Mouse (Mus musculus): ENCODE measurements around the gene Txndc16. TPM values are rescaled to one million over a fixed set of nuclear protein-coding genes. Genes with fewer than 3 reads are reported as not detected.

Gene Txndc16
- polyA plus RNA-seq (2015; fragmentation: Nextera tagmentation; extraction: Ambion mirVana): 3.7 and 4.8 TPM in 2 replicates

DNA sequence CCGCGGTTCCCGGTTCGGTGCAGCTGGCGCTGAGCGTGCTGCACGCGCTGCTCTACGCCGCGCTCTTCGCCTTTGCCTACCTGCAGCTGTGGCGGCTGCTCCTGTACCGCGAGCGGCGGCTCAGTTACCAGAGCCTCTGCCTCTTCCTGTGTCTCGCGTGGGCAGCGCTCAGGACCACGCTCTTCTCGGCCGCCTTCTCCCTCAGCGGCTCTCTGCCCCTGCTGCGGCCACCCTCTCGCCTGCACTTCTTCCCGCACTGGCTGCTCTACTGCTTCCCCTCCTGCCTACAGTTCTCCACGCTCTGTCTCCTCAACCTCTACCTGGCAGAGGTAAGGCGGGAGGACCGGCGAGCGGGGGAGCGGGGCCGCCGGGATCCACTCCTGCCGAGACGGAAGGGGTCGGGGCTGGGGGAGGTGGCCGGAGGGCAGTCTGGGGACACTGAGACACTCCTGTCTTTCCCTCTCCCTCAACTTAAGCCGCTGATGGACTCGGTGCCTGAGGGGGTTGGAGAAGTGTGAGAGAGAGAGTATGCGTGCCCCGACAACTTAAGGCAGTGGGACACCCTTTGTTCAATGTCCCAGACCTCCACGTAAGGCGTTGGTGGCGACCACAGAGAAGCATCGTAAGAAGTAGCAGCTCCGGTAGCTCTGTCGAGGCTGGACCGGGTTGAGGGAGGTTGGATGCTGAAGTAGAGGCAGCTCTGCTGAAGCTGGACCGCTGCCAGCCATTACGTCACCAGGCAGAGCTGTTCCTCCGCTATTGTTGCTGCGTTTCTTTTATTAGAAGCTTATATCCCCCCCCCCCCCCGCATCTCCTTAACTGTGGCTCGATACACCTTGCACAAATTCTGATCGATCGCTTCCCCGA is at the start of gene Txndc16:
Gene Txndc16, minus strand, starts transcription at position 239 of the 867 bp plus-strand sequence.
- ATAC-seq (ENCODE audit: low FRiP score, low TSS enrichment): peak; percentile 41
- H3K9me3 ChIP-seq (ENCODE audit: control insufficient read depth, low read length): no peaks in the 10 kb centered on the region
- H3K9ac ChIP-seq (ENCODE audit: low read length): peak within 1 kb of the TSS; percentile 82
- WGBS: 1% methylated on average over 58 of the region's 59 CpGs
- peak within 1 kb of the TSS; percentile 99 for H3K4me2 ChIP-seq (replicated peaks; ENCODE audit: low read depth)
- peak; percentile 81 for DNase-seq (ENCODE audit: low spot score)
- TF ChIP-seq CTCF (IDR thresholded peaks at IDR 0.05; ENCODE audit: low read depth) (no peak), EP300 (optimal IDR thresholded peaks at IDR 0.05) (no peak)
- peak within 1 kb of the TSS; percentile 94 for H3K27ac ChIP-seq (replicated peaks)
- peak within 1 kb of the TSS; percentile 74 for H3K4me3 ChIP-seq (ENCODE audit: low read depth, low read length)
- H3K4me1 ChIP-seq (replicated peaks; ENCODE audit: control insufficient read depth, insufficient read depth): no peaks in the 10 kb centered on the region
- no peaks in the 10 kb centered on the region for H3K27me3 ChIP-seq (ENCODE audit: control insufficient read depth, insufficient read depth, low read length)
- no peaks in the 10 kb centered on the region for H3K36me3 ChIP-seq (ENCODE audit: control insufficient read depth, insufficient read depth, low read length)

DNA sequence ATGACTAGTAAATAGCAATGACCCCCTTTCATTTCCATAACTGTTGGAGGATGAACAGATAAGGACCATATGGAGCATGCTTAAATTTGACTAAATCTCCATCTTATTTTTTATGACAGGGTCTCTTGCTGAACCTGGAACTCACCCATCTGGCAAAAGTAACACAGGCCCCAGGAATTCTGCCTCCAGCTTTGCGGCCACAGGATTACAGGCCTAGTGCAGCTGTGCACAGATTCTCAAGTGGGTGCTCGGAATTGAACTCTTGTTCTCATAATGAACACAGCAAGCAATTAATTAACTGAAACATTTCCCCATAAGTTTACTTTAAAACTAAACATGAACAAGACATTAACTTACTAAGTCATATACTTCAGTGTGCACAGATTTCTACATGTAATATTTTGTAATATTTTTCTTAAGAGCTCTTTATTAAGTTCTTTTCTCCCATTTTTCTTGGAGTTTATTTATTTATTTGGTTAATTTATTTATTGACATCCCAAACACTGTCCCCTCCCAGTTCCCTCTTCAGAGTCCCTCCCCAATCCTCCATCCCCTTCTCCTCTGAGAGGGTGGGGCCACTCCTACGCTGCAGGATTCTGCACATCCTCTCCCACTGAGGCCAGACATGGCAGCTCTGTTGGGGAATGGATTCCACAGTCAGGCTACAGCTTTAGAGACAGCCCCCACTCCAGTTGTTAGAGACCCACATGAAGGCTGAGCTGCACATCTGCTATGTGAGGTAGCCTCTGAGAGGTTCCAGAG is 43.9 kb upstream of the Txndc16 start:
- Histone ChIP-seq H3K4me1 (replicated peaks; ENCODE audit: control insufficient read depth, insufficient read depth) (no peaks in the 10 kb centered on the region), H3K27ac (replicated peaks) (no peak overlapping the region), H3K9me3 (ENCODE audit: control insufficient read depth, low read length) (no peaks in the 10 kb centered on the region), H3K4me2 (replicated peaks; ENCODE audit: low read depth) (no peak overlapping the region), H3K9ac (ENCODE audit: low read length) (no peak overlapping the region), H3K36me3 (ENCODE audit: control insufficient read depth, insufficient read depth, low read length) (no peaks in the 10 kb centered on the region), H3K4me3 (ENCODE audit: low read depth, low read length) (no peak overlapping the region), H3K27me3 (ENCODE audit: control insufficient read depth, insufficient read depth, low read length) (no peaks in the 10 kb centered on the region)
- TF ChIP-seq EP300 (optimal IDR thresholded peaks at IDR 0.05): no peak
- TF ChIP-seq CTCF (IDR thresholded peaks at IDR 0.05; ENCODE audit: low read depth): no peak
- 60% methylated on average over 3 of the region's 3 CpGs for WGBS
- DNase-seq (ENCODE audit: low spot score): no peak
- no peak for ATAC-seq (ENCODE audit: low FRiP score, low TSS enrichment)

DNA sequence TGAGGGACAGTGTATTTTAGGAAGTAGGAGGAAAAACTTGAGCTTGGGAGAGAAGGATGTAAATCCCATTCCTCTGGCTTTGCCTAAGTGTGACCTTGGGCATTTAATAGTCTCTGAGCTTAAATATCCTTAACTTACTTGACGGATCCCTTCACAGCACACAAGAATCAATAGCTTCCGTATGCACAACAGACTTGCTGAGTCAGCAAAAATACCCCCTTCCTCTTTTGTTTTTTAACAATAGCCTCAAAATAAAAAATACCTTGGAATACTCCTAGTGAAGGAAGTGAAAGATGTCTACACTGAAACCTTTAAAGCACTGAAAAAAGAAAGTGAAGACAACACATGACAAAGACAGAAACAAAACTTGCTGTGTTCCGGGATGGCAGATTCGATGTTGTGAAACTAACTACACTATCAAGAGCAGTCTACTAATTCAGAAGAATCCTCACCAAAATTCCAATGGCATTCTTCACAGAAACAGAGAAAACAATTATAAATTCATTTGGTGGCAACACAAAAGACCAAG is 31.5 kb upstream of the Txndc16 start:
- TF ChIP-seq CTCF (IDR thresholded peaks at IDR 0.05; ENCODE audit: low read depth) (no peak), EP300 (optimal IDR thresholded peaks at IDR 0.05) (no peak)
- DNase-seq (ENCODE audit: low spot score) (no peak), ATAC-seq (ENCODE audit: low FRiP score, low TSS enrichment) (no peak)
- Histone ChIP-seq H3K27ac (replicated peaks) (no peak overlapping the region), H3K4me3 (ENCODE audit: low read depth, low read length) (no peak overlapping the region), H3K4me1 (replicated peaks; ENCODE audit: control insufficient read depth, insufficient read depth) (no peaks in the 10 kb centered on the region), H3K4me2 (replicated peaks; ENCODE audit: low read depth) (no peak overlapping the region), H3K27me3 (ENCODE audit: control insufficient read depth, insufficient read depth, low read length) (no peaks in the 10 kb centered on the region), H3K36me3 (ENCODE audit: control insufficient read depth, insufficient read depth, low read length) (no peaks in the 10 kb centered on the region), H3K9ac (ENCODE audit: low read length) (no peak overlapping the region), H3K9me3 (ENCODE audit: control insufficient read depth, low read length) (no peaks in the 10 kb centered on the region)
- WGBS: 83% methylated on average over 4 of the region's 4 CpGs

DNA sequence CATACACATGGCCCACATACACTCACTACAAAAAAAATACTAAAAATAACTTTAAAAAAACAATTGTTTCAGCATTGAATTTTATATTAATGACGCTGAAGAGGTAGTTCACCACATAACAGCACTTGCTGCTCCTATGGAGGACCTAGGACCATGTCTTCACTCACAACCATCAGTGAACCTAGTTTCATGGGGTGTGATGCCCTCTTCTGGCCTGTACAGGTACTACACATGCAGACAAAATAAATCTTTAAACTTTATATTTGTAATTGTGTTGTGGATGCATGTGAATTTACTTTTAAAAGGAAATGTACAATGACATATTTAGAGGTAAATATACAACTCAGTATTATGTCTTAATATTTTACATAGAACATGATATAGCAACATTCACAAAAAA is 21.5 kb upstream of the Txndc16 start:
- Histone ChIP-seq H3K9me3 (ENCODE audit: control insufficient read depth, low read length) (no peaks in the 10 kb centered on the region), H3K36me3 (ENCODE audit: control insufficient read depth, insufficient read depth, low read length) (no peaks in the 10 kb centered on the region), H3K27me3 (ENCODE audit: control insufficient read depth, insufficient read depth, low read length) (no peaks in the 10 kb centered on the region), H3K4me3 (ENCODE audit: low read depth, low read length) (no peak overlapping the region), H3K4me1 (replicated peaks; ENCODE audit: control insufficient read depth, insufficient read depth) (no peaks in the 10 kb centered on the region), H3K27ac (replicated peaks) (no peak overlapping the region), H3K4me2 (replicated peaks; ENCODE audit: low read depth) (no peak overlapping the region), H3K9ac (ENCODE audit: low read length) (no peak overlapping the region)
- no peak for DNase-seq (ENCODE audit: low spot score)
- no peak for ATAC-seq (ENCODE audit: low FRiP score, low TSS enrichment)
- peak; percentile 63 for TF ChIP-seq CTCF (IDR thresholded peaks at IDR 0.05; ENCODE audit: low read depth)
- TF ChIP-seq EP300 (optimal IDR thresholded peaks at IDR 0.05): no peak
- 53% methylated on average over 1 of the region's 1 CpGs for WGBS

DNA sequence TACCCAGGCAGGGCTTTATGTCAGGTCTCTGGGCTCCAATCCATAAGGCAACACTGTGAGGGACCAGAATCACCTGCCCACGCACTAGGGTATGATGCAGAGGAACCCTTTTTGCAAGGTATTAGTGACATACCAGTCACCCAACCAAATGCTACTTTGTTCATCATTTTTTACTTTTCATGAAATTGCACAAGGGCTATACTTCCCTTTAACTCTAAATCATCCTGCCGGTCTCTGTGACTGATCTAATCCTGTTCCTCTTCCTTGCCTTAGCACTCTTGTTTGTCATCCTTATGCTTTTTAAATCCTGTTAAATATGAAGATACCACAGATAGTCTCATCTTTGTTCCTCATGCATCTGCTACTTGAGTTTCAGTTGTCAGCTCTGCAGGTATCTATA is 18.9 kb upstream of the Txndc16 start:
- TF ChIP-seq CTCF (IDR thresholded peaks at IDR 0.05; ENCODE audit: low read depth): no peak
- no peak for TF ChIP-seq EP300 (optimal IDR thresholded peaks at IDR 0.05)
- Histone ChIP-seq H3K36me3 (ENCODE audit: control insufficient read depth, insufficient read depth, low read length) (no peaks in the 10 kb centered on the region), H3K4me1 (replicated peaks; ENCODE audit: control insufficient read depth, insufficient read depth) (no peaks in the 10 kb centered on the region), H3K9ac (ENCODE audit: low read length) (no peak overlapping the region), H3K27me3 (ENCODE audit: control insufficient read depth, insufficient read depth, low read length) (no peaks in the 10 kb centered on the region), H3K4me3 (ENCODE audit: low read depth, low read length) (no peak overlapping the region), H3K27ac (replicated peaks) (no peak overlapping the region), H3K9me3 (ENCODE audit: control insufficient read depth, low read length) (no peaks in the 10 kb centered on the region), H3K4me2 (replicated peaks; ENCODE audit: low read depth) (no peak overlapping the region)
- ATAC-seq (ENCODE audit: low FRiP score, low TSS enrichment) (no peak), DNase-seq (ENCODE audit: low spot score) (no peak)
- 63% methylated on average over 2 of the region's 2 CpGs for WGBS
